Mouse (Mus musculus): ENCODE results near the gene Kat7.

The Kat7 gene

GRCm38 (mm10) chr11:95279061-95279659 lies 30.9 kb downstream of the Kat7 start:
- no peak for DNase-seq (ENCODE audit: low read depth, low spot score)

GRCm38 (mm10) chr11:95276056-95276455 lies 34.0 kb downstream of the Kat7 start:
- DNase-seq (ENCODE audit: low read depth, low spot score), result no peak

DNA sequence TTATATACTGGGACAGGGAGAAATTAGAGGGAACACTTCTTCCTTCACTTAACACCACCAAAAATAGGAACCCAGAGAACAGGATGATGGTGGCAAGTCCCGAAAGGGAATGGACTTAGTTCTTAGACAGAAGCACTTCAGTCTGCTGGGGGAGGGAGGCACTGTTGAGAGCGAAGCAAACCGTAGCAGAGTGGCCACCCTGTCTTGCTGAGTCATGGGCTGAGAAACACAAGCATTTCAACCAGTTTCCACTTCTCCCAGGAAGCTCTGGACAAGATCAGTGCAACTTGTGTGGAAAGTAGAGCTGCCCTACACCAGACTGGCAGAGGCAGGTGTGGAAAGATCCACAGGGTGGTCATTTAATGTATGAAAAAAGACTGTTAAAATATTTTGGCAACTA lies 35.4 kb downstream of the Kat7 start:
- no peak for DNase-seq (ENCODE audit: low read depth, low spot score)

GRCm38 (mm10) chr11:95273661-95274060 lies 36.4 kb downstream of the Kat7 start:
- no peak for DNase-seq (ENCODE audit: low read depth, low spot score)

DNA sequence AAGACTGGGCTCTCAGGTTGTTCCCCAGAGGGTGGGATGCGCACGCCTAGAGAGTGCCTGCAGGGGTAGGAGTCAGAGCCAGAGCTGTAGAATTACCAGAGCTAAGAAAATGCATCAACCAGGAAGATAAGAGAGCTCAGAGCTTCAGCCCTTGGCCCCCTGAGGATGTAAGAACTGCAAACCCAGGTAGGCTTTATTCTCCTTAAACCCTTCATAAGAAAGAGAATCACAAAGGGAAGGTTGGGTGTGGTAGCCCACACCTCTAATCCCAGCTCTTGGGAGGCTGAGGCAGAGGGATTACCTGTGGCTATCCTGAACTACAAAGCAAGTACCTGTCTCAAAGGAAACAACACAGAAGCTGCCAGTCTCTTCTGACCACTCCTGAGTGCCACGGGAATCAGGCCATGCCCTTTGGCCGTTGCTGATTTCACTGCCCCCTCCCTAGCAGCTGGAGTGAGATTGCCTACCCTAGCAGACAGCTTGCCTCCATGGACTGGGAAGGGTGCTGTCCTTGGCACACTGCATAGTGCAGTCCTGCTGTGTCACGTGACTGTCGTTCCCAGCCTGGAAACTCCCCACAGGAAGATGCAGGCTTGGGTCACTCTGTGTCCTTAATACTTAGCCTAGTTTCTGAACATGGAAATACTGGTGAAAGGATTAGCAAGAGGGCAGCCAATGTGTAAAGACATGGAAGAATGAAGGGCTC lies 43.4 kb downstream of the Kat7 start:
- peak; percentile 52 for DNase-seq (ENCODE audit: low read depth, low spot score)

- DNase-seq (ENCODE audit: low read depth, low spot score), result no peak
These were observed 45.5 kb downstream of the Kat7 start for GRCm38 (mm10) chr11:95264455-95265013.

DNA sequence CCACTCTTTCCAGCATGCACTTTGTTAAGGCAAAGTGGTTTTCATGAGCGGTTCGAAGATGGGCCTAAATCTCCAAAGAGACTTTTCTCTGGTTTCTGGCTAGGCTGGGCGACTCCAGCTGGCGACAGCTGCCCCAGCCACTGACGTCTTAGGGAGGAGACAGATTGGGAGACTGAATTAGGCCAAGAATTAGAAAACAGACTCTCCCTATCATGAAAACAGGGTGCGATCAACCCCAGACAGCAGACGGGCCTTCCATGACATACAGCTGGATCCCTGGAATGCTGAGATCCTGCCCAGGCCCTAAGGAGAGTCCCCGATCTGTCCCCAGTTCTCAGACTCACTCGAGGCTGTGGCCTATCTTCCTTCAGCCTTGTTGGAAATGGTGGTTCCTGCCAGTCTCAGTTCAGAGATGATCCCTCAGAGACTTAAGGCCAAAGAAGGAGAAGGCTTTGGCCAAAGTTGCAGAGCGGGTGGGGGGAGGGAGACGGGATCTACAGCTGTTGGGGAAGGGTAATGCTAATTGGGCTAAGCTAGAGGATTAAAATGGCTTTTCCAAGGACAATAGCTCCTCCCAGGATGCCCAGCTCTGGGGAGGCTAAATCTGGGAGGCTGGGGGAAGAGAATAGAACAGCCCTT lies 46.1 kb downstream of the Kat7 start:
- peak; percentile 55 for DNase-seq (ENCODE audit: low read depth, low spot score)

- no peak for DNase-seq (ENCODE audit: low read depth, low spot score)
These were observed 48.8 kb downstream of the Kat7 start, which contains the start of gene Tac4 for GRCm38 (mm10) chr11:95261178-95261751. Tac4 (plus strand) TSS chr11:95261529.

GRCm38 (mm10) chr11:95259088-95259849 lies 50.8 kb downstream of the Kat7 start:
- peak; percentile 83 for DNase-seq (ENCODE audit: low read depth, low spot score)

- DNase-seq (ENCODE audit: low read depth, low spot score), result peak; percentile 81
These were observed 51.6 kb downstream of the Kat7 start for GRCm38 (mm10) chr11:95258490-95258889.

DNA sequence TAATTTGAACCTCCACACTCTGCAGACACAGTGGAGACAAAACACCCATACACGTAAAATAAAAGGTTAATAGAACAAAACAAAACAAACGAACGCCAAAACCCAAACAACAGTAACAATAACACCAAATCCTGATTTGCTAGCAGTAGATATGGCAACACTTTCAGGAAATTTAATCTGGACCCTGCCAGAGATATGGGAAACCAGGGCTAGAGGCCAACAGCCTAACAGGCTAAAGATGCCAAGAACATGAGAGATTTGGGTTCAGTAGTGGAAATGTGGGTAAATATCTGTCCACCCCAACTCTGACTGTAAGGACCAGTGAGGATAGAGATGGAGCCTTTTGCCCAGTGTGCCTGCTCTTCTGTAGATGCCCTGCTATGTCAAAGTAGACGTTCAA lies 52.1 kb downstream of the Kat7 start:
- DNase-seq (ENCODE audit: low read depth, low spot score), result no peak

GRCm38 (mm10) chr11:95255747-95256146 lies 54.3 kb downstream of the Kat7 start:
- no peak for DNase-seq (ENCODE audit: low read depth, low spot score)

- no peak for DNase-seq (ENCODE audit: low read depth, low spot score)
These were observed 55.9 kb downstream of the Kat7 start for GRCm38 (mm10) chr11:95254165-95254564.

DNA sequence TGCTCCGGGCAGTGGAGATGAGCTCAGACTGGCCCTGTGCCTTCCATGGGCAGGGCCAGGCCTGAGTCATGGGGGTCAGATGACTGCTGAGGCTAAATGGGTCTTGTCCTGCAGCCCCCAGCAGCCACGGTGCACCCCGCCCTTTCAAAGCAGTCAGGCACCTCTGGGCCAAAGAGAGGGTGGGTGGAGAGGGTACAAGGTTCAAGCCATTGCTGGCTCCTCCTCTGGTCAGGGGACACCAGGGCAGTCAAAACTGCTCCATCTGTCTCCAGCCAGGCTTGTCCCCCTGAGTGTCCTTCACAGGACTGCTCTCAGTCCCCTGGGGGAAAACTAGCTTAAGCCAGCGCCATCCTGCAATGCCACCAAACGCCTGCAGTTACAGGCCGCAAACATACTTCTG lies 57.9 kb downstream of the Kat7 start:
- DNase-seq (ENCODE audit: low read depth, low spot score), result no peak

DNA sequence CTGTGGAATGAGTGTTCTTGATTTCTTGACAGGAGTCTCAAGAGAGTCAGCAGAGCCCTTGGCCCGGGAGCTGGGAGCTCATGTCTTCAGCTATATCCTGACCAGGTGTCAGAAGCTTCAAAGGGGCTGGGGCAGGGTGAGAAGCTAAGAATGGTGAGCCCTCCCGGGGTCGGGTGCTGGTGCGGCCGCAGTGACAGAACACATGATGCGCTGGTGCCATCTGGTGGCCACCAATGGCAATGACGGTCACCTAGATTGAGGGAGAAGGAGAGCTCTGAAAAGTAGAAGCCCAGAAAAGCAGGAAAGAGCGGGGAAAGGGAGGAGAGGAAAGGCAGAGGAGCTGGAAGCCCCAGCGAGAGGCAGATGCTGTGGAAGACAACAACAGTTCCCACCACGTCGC lies 58.8 kb downstream of the Kat7 start:
- peak; percentile 71 for DNase-seq (ENCODE audit: low read depth, low spot score)

- DNase-seq (ENCODE audit: low read depth, low spot score), result no peak
These were observed 59.9 kb downstream of the Kat7 start for GRCm38 (mm10) chr11:95250110-95250509.

DNA sequence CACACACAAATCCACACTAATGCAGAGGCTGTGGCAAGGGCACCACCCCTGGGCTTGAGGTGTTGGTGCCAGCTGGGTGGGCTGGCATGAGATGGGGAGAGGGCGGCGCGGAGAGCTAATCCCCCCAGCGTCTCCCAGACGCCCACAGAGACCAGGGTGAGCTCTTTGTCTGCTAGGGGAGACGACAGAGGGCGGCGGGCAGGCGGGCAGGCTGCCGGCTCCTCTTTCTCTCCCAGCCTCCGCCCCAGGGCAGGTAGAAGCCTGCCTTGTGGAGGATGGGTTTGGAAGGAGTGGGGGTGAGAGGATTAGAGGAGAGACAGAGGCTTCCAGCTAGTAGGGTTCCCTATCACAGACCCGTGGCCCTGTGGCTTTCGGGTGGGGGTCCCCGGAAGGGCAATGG lies 63.0 kb downstream of the Kat7 start:
- DNase-seq (ENCODE audit: low read depth, low spot score), result no peak

DNA sequence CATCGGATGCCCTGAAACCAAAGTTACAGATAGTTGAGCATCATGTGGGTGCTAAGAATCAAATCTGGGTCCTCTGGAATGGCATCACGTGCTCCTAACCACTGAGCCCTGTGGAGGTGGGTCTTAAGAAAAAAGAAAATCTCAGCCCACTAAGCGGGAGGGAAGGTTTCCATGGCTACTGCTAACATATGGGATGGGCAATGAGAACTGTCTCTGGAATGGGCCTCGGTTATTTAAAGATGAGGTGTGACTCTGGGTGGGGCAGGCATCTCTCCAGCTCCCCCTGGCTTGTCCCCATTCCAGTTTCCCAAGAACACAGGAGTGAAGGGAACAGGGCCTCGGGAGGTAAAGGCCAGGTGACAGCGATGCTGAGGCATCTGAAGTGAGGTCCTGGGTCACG lies 64.6 kb downstream of the Kat7 start:
- DNase-seq (ENCODE audit: low read depth, low spot score), result no peak

- no peak for DNase-seq (ENCODE audit: low read depth, low spot score)
These were observed 67.4 kb downstream of the Kat7 start for GRCm38 (mm10) chr11:95242653-95243052.

GRCm38 (mm10) chr11:95238477-95238876 lies 71.6 kb downstream of the Kat7 start:
- peak; percentile 35 for DNase-seq (ENCODE audit: low read depth, low spot score)

GRCm38 (mm10) chr11:95232329-95232696 lies 77.7 kb downstream of the Kat7 start:
- DNase-seq (ENCODE audit: low read depth, low spot score), result no peak

Data from ES-CJ7 (cell line).